ENCODE assay signal across 8 mouse cellular contexts in the genomic region with DNA sequence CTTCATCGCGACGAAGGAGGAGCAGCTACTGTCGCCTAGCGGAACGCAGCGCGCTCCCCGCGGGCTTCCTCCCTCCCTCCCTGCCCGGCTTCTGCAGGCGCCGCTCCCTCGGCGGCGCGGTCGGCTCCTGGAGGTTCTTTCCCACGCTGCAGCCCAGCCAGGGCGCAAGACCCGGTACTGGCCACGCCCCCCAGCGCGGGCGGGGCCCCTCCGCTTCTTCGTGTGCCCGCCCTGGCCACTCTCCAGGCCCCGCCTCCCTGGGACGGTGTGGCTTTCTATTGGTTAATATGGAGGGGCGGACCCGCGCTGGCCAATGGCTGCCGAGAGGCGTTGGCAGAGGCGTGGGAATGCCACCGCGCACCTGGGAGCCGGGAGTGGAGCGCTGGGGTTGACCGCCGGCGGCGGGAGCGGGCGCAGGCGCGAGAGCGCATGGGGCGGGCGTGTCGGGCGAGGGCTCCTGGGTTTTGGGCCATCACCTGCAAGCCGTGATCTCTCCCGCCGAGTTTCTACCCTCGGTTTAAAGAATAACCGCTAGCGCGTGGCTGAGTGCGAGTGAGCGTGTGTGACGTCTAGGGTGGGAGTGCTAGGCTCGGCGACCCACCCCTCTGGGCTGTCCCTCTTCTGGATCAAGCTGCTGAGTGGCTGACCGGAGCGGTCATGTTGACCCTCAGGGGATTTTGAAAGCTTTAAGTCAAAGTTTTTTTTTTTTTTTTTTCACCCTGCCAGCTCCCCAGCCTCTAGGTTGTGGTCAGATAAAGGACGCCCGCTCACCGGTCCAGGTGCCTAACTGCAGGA. TPM values are rescaled to one million over a fixed set of nuclear protein-coding genes. Genes with fewer than 3 reads are reported as not detected.
A peak's percentile ranks its signal among the peaks of the same experiment; 100 is the strongest.
DNase-seq lines count a peak whose midpoint lies in the region; ATAC-seq lines count a peak whose summit lies in the region.

A gene (minus strand): TSS at position 159 of the 795 bp plus-strand sequence.

- peak within 1 kb of the TSS; percentile 60 for H3K4me3 ChIP-seq in embryonic facial prominence, embryonic 13.5 days
- H3K4me3 ChIP-seq in limb, embryonic 10.5 days = peak within 1 kb of the TSS; percentile 67
- H3K4me3 ChIP-seq in midbrain, embryonic 12.5 days = peak within 1 kb of the TSS; percentile 62

- H3K27me3 ChIP-seq in embryonic facial prominence, embryonic 13.5 days = peaks cover 63% of the 10 kb centered on the region
- H3K27me3 ChIP-seq in limb, embryonic 10.5 days (ENCODE audit: low read depth, poor library complexity, severe bottlenecking) = peaks cover 55% of the 10 kb centered on the region
- peaks cover 62% of the 10 kb centered on the region for H3K27me3 ChIP-seq in midbrain, embryonic 12.5 days

- no peaks in the 10 kb centered on the region for H3K9me3 ChIP-seq in embryonic facial prominence, embryonic 13.5 days
- H3K9me3 ChIP-seq in limb, embryonic 10.5 days (replicated peaks) = no peaks in the 10 kb centered on the region
- H3K9me3 ChIP-seq in midbrain, embryonic 12.5 days = no peaks in the 10 kb centered on the region

- peak within 1 kb of the TSS; percentile 75 for H3K9ac ChIP-seq in embryonic facial prominence, embryonic 13.5 days
- H3K9ac ChIP-seq in midbrain, embryonic 12.5 days (replicated peaks) = peak within 1 kb of the TSS; percentile 51

- DNase-seq in adrenal gland, postnatal 4 days (ENCODE audit: low spot score in 2 of 2) = peak; percentile 92 to 95
- DNase-seq in heart, adult 11 months = peak; percentile 100
- DNase-seq in kidney, adult 18-20 months = peak; percentile 99
- peak; percentile 99 for DNase-seq in limb, embryonic 10.5 days (ENCODE audit: low spot score)
- DNase-seq in skeletal muscle tissue, adult 2 months (ENCODE audit: low read depth, low spot score) = peak; percentile 91
- no peak for DNase-seq in adipocyte (ENCODE audit: low spot score)

- ATAC-seq in embryonic facial prominence, embryonic 13.5 days (ENCODE audit: insufficient number of reproducible peaks, insufficient read depth, low FRiP score, low TSS enrichment, low read depth) = peak; percentile 99
- peak; percentile 99 for ATAC-seq in midbrain, embryonic 12.5 days (ENCODE audit: low FRiP score, low read depth)

- peaks cover 27% of the 10 kb centered on the region for H3K4me1 ChIP-seq in embryonic facial prominence, embryonic 13.5 days
- H3K4me1 ChIP-seq in limb, embryonic 10.5 days = peaks cover 43% of the 10 kb centered on the region
- peaks cover 21% of the 10 kb centered on the region for H3K4me1 ChIP-seq in midbrain, embryonic 12.5 days

- under 1% methylated on average over 69 of the region's 70 CpGs for WGBS in embryonic facial prominence, embryonic 13.5 days
- under 1% methylated on average over 70 of the region's 70 CpGs for WGBS in limb, embryonic 10.5 days
- under 1% methylated on average over 67 of the region's 70 CpGs for WGBS in midbrain, embryonic 12.5 days

- H3K4me2 ChIP-seq in embryonic facial prominence, embryonic 13.5 days = peak within 1 kb of the TSS; percentile 85
- peak within 1 kb of the TSS; percentile 84 for H3K4me2 ChIP-seq in midbrain, embryonic 12.5 days (replicated peaks)

- no peaks in the 10 kb centered on the region for H3K36me3 ChIP-seq in embryonic facial prominence, embryonic 13.5 days
- no peaks in the 10 kb centered on the region for H3K36me3 ChIP-seq in limb, embryonic 10.5 days
- no peaks in the 10 kb centered on the region for H3K36me3 ChIP-seq in midbrain, embryonic 12.5 days

- H3K27ac ChIP-seq in embryonic facial prominence, embryonic 13.5 days = peak within 1 kb of the TSS; percentile 85
- H3K27ac ChIP-seq in limb, embryonic 10.5 days = peak within 1 kb of the TSS; percentile 83
- H3K27ac ChIP-seq in midbrain, embryonic 12.5 days (replicated peaks) = 0 out of 2 replicates have a peak within 1 kb of the TSS, but pooled peaks have one; percentile 39

RNA-seq across cellular contexts. Expression of the gene that starts here (rescaled TPM):
- total RNA-seq in adrenal gland, postnatal 4 days (2021) = 1 to 10 TPM; 3.8 to 5.3 TPM
- polyA plus RNA-seq in embryonic facial prominence, embryonic 13.5 days (2015; fragmentation: Nextera tagmentation; extraction: Ambion mirVana) = 25.4 and 27.9 TPM in 2 replicates
- polyA plus RNA-seq in limb, embryonic 10.5 days (2016; fragmentation: Nextera tagmentation; extraction: Ambion mirVana) = 1.1 and 1.8 TPM in 2 replicates
- 3.7 and 4.6 TPM in 2 replicates for polyA plus RNA-seq in midbrain, embryonic 12.5 days (2016; fragmentation: Nextera tagmentation; extraction: Ambion mirVana)
